Mouse (Mus musculus): Measurements from ENCODE around the gene Tox3. TPM values are rescaled to one million over a fixed set of nuclear protein-coding genes. Genes with fewer than 3 reads are reported as not detected.

Gene Tox3
- polyA plus RNA-seq, 1 experiment from 2014 or later = 0.06 TPM

DNA sequence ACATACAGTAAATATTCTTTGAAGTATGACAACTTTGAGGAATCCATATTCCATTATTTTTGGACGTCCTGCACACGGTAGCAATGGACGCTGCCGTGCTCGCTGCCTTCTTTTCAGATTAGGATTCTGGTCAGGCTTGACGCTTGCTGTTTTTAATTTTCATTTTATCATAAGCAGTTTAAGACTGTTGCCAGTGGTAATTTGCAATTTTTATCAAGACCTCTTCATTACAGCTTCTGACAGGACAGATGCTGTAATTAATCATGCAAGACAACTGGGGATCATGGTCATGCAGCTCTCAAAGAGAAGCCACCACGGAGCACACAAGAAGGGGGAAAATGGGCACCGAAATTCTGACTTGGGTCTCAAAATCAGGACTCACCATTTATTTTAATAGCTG, 101.8 kb downstream of the Tox3 start:
- Histone ChIP-seq H3K36me3 (replicated peaks; ENCODE audit: insufficient read depth, low read length) (no peaks in the 10 kb centered on the region), H3K27ac (ENCODE audit: low read depth) (no peak overlapping the region), H3K4me2 (ENCODE audit: low read depth, low read length) (no peak overlapping the region), H3K9ac (replicated peaks) (no peak overlapping the region), H3K9me3 (ENCODE audit: low read length) (no peaks in the 10 kb centered on the region), H3K4me1 (ENCODE audit: insufficient read depth) (no peaks in the 10 kb centered on the region), H3K27me3 (ENCODE audit: insufficient read depth, low read length) (no peaks in the 10 kb centered on the region), H3K4me3 (ENCODE audit: low read depth, low read length) (no peak overlapping the region)
- no peak for TF ChIP-seq CTCF (IDR thresholded peaks at IDR 0.05; ENCODE audit: low read depth)
- TF ChIP-seq EP300 (IDR thresholded peaks at IDR 0.05; ENCODE audit: low read depth) = no peak
- 81% methylated on average over 8 of the region's 8 CpGs for WGBS (ENCODE audit: insufficient replicate concordance)
- DNase-seq = no peak
- no peak for ATAC-seq

DNA sequence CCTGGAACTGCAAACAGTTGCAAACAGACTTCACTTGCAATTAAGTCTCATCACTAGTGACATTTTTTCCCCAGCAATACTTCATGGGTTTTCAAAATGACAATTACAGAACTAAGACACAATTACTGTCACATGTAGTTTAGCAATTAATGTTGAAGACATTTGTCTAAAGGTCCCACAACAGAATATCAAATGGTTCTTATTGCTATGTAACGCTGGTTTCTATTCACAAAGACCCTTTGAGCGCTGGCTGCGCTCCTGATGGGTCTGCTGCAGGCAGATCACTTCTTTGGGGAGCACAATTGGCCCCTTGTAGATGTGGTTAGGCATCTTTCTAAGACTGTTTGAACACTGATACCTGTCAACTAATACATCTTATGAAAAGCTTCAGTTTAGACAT, 102.3 kb downstream of the Tox3 start:
- Histone ChIP-seq H3K36me3 (replicated peaks; ENCODE audit: insufficient read depth, low read length) (no peaks in the 10 kb centered on the region), H3K9me3 (ENCODE audit: low read length) (no peaks in the 10 kb centered on the region), H3K4me2 (ENCODE audit: low read depth, low read length) (no peak overlapping the region), H3K27ac (ENCODE audit: low read depth) (no peak overlapping the region), H3K9ac (replicated peaks) (no peak overlapping the region), H3K4me3 (ENCODE audit: low read depth, low read length) (no peak overlapping the region), H3K4me1 (ENCODE audit: insufficient read depth) (no peaks in the 10 kb centered on the region), H3K27me3 (ENCODE audit: insufficient read depth, low read length) (no peaks in the 10 kb centered on the region)
- no peak for ATAC-seq
- 82% methylated on average over 3 of the region's 3 CpGs for WGBS (ENCODE audit: insufficient replicate concordance)
- DNase-seq = no peak
- no peak for TF ChIP-seq CTCF (IDR thresholded peaks at IDR 0.05; ENCODE audit: low read depth)
- no peak for TF ChIP-seq EP300 (IDR thresholded peaks at IDR 0.05; ENCODE audit: low read depth)

DNA sequence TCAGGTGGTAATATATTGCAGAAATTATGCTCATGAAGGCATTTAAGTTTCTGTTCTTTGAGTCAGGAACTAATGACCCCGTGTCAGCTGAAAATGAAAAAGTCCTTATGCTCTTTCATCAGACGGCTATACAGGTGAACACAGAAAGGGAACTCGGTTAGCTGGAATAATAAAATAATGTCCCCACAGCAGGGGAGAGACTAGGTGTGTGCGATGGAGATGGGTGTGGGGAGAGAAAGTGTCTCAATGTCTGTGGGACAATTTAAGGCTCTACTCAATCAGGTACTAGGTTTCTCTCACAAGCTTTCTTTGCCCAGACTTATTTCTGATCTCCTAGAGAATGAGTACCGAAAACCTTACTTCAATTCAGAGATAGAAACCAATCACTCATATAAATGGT, 103.0 kb downstream of the Tox3 start:
- Histone ChIP-seq H3K4me3 (ENCODE audit: low read depth, low read length) (no peak overlapping the region), H3K9me3 (ENCODE audit: low read length) (no peaks in the 10 kb centered on the region), H3K36me3 (replicated peaks; ENCODE audit: insufficient read depth, low read length) (no peaks in the 10 kb centered on the region), H3K9ac (replicated peaks) (no peak overlapping the region), H3K27me3 (ENCODE audit: insufficient read depth, low read length) (no peaks in the 10 kb centered on the region), H3K4me2 (ENCODE audit: low read depth, low read length) (no peak overlapping the region), H3K27ac (ENCODE audit: low read depth) (no peak overlapping the region), H3K4me1 (ENCODE audit: insufficient read depth) (no peaks in the 10 kb centered on the region)
- DNase-seq = no peak
- no peak for TF ChIP-seq EP300 (IDR thresholded peaks at IDR 0.05; ENCODE audit: low read depth)
- TF ChIP-seq CTCF (IDR thresholded peaks at IDR 0.05; ENCODE audit: low read depth) = no peak
- WGBS (ENCODE audit: insufficient replicate concordance) = 77% methylated on average over 5 of the region's 5 CpGs
- no peak for ATAC-seq

DNA sequence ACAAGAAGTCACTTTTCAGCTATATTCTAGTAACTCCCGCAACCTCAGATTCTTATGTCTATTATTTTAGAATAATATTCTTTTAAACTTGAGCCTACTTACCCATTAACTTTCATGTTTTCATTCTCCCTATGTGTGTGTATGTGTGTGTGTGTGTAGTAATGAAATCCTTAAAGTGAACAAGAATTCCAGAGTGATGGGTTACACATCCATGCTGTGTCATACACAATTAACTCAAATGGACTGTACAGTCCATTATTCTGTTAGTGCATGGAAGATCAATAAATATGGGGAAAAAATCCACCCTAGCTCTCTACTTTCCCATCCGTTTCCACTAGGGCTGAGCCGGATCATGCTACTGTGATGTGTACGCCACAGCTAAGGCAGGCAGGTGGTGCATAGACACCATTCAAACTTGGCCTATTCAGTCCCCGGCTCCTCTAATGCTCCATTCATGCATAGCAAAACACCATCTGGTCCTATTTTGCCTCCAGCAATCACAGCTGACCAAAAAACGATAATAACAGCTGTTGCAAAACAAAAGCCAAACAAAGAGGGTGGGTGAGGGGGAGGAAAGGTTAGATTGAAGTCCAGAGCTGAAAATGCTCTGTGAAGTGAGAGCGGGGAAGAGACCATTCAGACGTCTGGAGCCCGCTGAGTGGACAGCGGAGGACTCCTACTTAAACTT, 103.5 kb downstream of the Tox3 start:
- DNase-seq (no peak), ATAC-seq (no peak)
- H3K4me3 ChIP-seq (ENCODE audit: low read depth, low read length) = no peak overlapping the region
- no peak overlapping the region for H3K27ac ChIP-seq (ENCODE audit: low read depth)
- H3K36me3 ChIP-seq (replicated peaks; ENCODE audit: insufficient read depth, low read length) = no peaks in the 10 kb centered on the region
- 80% methylated on average over 10 of the region's 10 CpGs for WGBS (ENCODE audit: insufficient replicate concordance)
- no peak overlapping the region for H3K9ac ChIP-seq (replicated peaks)
- TF ChIP-seq CTCF (IDR thresholded peaks at IDR 0.05; ENCODE audit: low read depth) (no peak), EP300 (IDR thresholded peaks at IDR 0.05; ENCODE audit: low read depth) (no peak)
- H3K4me1 ChIP-seq (ENCODE audit: insufficient read depth) = no peaks in the 10 kb centered on the region
- H3K9me3 ChIP-seq (ENCODE audit: low read length) = no peaks in the 10 kb centered on the region
- H3K4me2 ChIP-seq (ENCODE audit: low read depth, low read length) = no peak overlapping the region
- H3K27me3 ChIP-seq (ENCODE audit: insufficient read depth, low read length) = no peaks in the 10 kb centered on the region

DNA sequence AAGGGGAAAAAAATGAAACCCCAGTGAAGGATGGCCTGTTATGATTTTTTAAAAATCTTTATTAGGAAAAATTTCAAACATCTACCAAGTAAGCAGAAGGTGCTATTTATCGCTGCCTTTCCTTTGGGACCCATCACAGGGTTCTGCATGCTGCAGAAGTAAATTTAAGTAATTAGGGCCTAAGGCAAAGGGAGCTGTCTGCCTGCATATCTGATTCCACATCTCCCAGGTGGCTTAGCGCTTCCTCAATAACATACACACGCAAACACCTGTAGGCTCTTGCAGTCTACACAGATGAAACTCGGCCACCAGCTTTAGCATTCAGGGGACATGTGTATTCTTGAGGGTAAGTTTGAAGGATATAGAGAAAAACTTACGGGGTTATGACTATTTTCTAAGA, 104.2 kb downstream of the Tox3 start:
- no peaks in the 10 kb centered on the region for H3K36me3 ChIP-seq (replicated peaks; ENCODE audit: insufficient read depth, low read length)
- no peak for TF ChIP-seq CTCF (IDR thresholded peaks at IDR 0.05; ENCODE audit: low read depth)
- TF ChIP-seq EP300 (IDR thresholded peaks at IDR 0.05; ENCODE audit: low read depth) = no peak

DNA sequence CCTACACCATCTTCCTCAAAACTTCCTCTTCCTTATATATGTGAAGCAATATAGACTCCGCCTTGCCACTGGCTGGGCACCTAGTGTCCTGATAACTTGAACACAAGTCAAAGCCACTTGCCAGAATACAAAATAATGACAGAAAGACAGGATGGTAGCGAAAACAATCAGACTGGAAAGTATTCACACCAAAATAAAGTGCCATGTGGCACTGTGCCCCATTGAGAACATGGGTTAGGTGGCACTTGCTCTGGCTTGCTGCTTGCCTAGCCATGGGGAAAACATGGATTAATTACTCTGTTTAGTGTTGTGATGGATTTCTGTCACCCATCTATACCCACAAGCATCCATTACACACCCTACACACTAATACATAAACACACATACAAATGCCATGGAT, 105.8 kb downstream of the Tox3 start:
- Histone ChIP-seq H3K9ac (replicated peaks) (no peak overlapping the region), H3K4me2 (ENCODE audit: low read depth, low read length) (no peak overlapping the region), H3K9me3 (ENCODE audit: low read length) (no peaks in the 10 kb centered on the region), H3K27ac (ENCODE audit: low read depth) (no peak overlapping the region), H3K27me3 (ENCODE audit: insufficient read depth, low read length) (no peaks in the 10 kb centered on the region), H3K36me3 (replicated peaks; ENCODE audit: insufficient read depth, low read length) (no peaks in the 10 kb centered on the region), H3K4me1 (ENCODE audit: insufficient read depth) (no peaks in the 10 kb centered on the region), H3K4me3 (ENCODE audit: low read depth, low read length) (no peak overlapping the region)
- 61% methylated on average over 2 of the region's 2 CpGs for WGBS (ENCODE audit: insufficient replicate concordance)
- TF ChIP-seq CTCF (IDR thresholded peaks at IDR 0.05; ENCODE audit: low read depth) = no peak
- no peak for TF ChIP-seq EP300 (IDR thresholded peaks at IDR 0.05; ENCODE audit: low read depth)
- DNase-seq = no peak
- no peak for ATAC-seq

More for the DNA sequence above, 104.2 kb downstream of the Tox3 start:
- H3K4me3 ChIP-seq (ENCODE audit: low read depth, low read length) = no peak overlapping the region
- H3K9ac ChIP-seq (replicated peaks) = no peak overlapping the region
- no peaks in the 10 kb centered on the region for H3K9me3 ChIP-seq (ENCODE audit: low read length)
- no peaks in the 10 kb centered on the region for H3K4me1 ChIP-seq (ENCODE audit: insufficient read depth)
- no peaks in the 10 kb centered on the region for H3K27me3 ChIP-seq (ENCODE audit: insufficient read depth, low read length)
- no peak for ATAC-seq
- no peak overlapping the region for H3K27ac ChIP-seq (ENCODE audit: low read depth)
- 80% methylated on average over 5 of the region's 5 CpGs for WGBS (ENCODE audit: insufficient replicate concordance)
- DNase-seq = no peak
- no peak overlapping the region for H3K4me2 ChIP-seq (ENCODE audit: low read depth, low read length)
